Mouse (Mus musculus) T-cell, adult 66 days (primary cell): ENCODE data around the gene Chmp4b. TPM values are rescaled to one million over a fixed set of nuclear protein-coding genes. Genes with fewer than 3 reads are reported as not detected.

Experiments used
- total RNA-seq, 2 experiments: library from RNA; stranded (reverse); gene quantifications; 3 replicates in 1 of 2; 4 replicates in 1 of 2; pipeline ENCODE4 v1.2.4; 2023

Gene Chmp4b
- 100 to 1,000 TPM; 151 to 184 TPM for total RNA-seq

GRCm38 (mm10) chr2:154651363-154651762 lies at the start of gene Chmp4b:
Gene Chmp4b, plus strand, starts transcription at chr2:154651705.

GRCm38 (mm10) chr2:154603638-154604153 lies 47.8 kb upstream of the Chmp4b start, which contains the start of gene Pxmp4:
Gene Pxmp4, minus strand, starts transcription at chr2:154603708.

GRCm38 (mm10) chr2:154613118-154614115 lies 38.1 kb upstream of the Chmp4b start, which contains the start of the genes Zfp341 and 4930519P11Rik:
Gene Zfp341, plus strand, starts transcription at chr2:154613297.
Gene 4930519P11Rik, minus strand, starts transcription at chr2:154613437.

Other genes starting within 250 kb of the Chmp4b start
- gene Snta1, start 243.6 kb upstream of the Chmp4b start, total RNA-seq, result not detected
- gene Cbfa2t2, start 215.2 kb upstream of the Chmp4b start, total RNA-seq, result 10 to 100 TPM; 32.2 to 37.1 TPM
- gene 1700003F12Rik, start 104.6 kb upstream of the Chmp4b start, total RNA-seq, result 1 to 10 TPM; 1.8 to 3.5 TPM
- 1 to 10 TPM; 1.1 to 2.8 TPM for gene Actl10, start 99.9 kb upstream of the Chmp4b start, total RNA-seq
- gene Necab3, start 92.8 kb upstream of the Chmp4b start, total RNA-seq, result under 1 TPM; 0.86 to 0.96 TPM
- gene E2f1, start 81.8 kb upstream of the Chmp4b start, total RNA-seq, result 1 to 10 TPM; 1.6 to 4.3 TPM
- 10 to 100 TPM in 1 of 2 experiments, 1 to 10 TPM in 1; 8.7 to 11.1 TPM for gene Pxmp4, start 48.0 kb upstream of the Chmp4b start, total RNA-seq
- 1 to 10 TPM; 7.7 to 7.8 TPM for gene Zfp341, start 38.4 kb upstream of the Chmp4b start, total RNA-seq
- gene 4930519P11Rik, start 38.3 kb upstream of the Chmp4b start, total RNA-seq, result 1 to 10 TPM; 1.3 to 1.8 TPM
- gene Gm14214, start 118.3 kb downstream of the Chmp4b start, total RNA-seq, result not detected
- 100 to 1,000 TPM; 249 to 254 TPM for gene Raly, start 139.4 kb downstream of the Chmp4b start, total RNA-seq
- not detected for gene a, start 139.7 kb downstream of the Chmp4b start, total RNA-seq
- gene Eif2s2, start 241.2 kb downstream of the Chmp4b start, total RNA-seq, result 100 to 1,000 TPM in 1 of 2 experiments, 10 to 100 TPM in 1; 92.9 to 101 TPM